Mouse (Mus musculus) brain, embryonic 14.5 days (tissue): ENCODE measurements around the gene Prkrip1.

Source experiments
- CTCF ChIP-seq: fragments of 200-500 bp; IDR thresholded peaks from 2 replicates; pipeline ENCODE4 v1.5.1; 2012; ENCODE audit warnings: inconsistent platforms, mild to moderate bottlenecking, moderate library complexity, borderline replicate concordance; ENCODE audit not compliant: insufficient read depth, insufficient read length; ENCODE audit errors: extremely low read depth
- POLR2A ChIP-seq: fragments of 200-500 bp; IDR thresholded peaks from 2 replicates; pipeline ENCODE4 v1.6.1; 2012; ENCODE audit warnings: mild to moderate bottlenecking, inconsistent platforms, borderline replicate concordance; ENCODE audit not compliant: poor library complexity, insufficient read depth, insufficient read length, severe bottlenecking; ENCODE audit errors: extremely low read depth

DNA sequence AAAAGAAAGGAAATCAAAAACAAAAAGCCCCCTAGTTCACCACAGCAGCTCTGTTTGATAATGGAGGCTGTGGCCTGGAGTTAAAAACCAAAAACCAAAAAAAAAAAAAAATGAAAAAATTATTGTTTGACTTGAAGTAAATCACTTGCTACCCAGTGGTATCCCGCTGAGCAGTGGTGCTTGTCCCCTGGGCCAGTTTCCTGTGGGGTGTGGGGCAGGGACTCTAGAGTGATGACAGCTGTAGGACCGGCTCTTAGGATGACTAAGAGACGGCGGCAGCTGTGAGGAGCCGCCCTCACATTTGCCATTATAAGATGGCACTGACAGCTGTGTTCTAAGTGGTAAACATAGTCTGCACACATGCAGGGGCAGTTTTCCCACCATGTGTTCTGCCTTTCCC, 43.4 kb downstream of the Prkrip1 start:
- TF ChIP-seq CTCF (no peak), POLR2A (no peak)
